ENCODE assay signal across 9 mouse cellular contexts in the genomic region with DNA sequence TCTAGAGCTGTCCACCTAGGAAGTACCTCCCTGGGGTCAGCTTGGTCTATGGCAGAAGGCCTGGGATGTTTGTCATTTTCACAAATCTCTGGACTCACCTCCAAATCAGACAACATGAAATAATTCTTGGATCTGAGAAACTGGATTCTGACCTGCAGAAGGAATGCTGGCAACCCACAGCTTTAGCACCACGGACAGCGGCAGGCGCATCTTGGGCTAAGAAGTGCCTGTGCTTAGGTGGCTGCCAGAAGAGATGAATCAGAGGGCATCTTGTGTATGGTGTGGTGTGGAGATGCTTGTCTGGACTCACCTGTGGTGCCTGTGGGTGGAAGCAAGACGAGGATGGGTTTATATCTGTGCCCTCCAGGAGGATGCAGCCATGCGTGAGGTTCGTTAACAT. TPM values are rescaled to one million over a fixed set of nuclear protein-coding genes. Genes with fewer than 3 reads are reported as not detected.
A peak's percentile ranks its signal among the peaks of the same experiment; 100 is the strongest.
DNase-seq lines count a peak whose midpoint lies in the region; TF ChIP-seq lines count a peak whose summit lies in the region.
"Had no signal": no experiment of that assay in that cellular context is flagged by ENCODE, and none has a peak within 500 bp of the region (broad histone marks: within the 10 kb centered on the region; RNA-seq: fewer than 3 reads in every experiment).

No protein-coding gene starts in this region.

- no peak overlapping the region for H3K4me3 ChIP-seq in lung, adult 2 months (replicated peaks; ENCODE audit: extremely low read depth, low read depth, low read length)
- H3K4me3 ChIP-seq in myocyte: no peak overlapping the region

- H3K79me2 ChIP-seq in myocyte (ENCODE audit: control insufficient read depth, insufficient read depth): no peaks in the 10 kb centered on the region

- peaks cover 17% of the 10 kb centered on the region for H3K27me3 ChIP-seq in myocyte (ENCODE audit: control insufficient read depth, insufficient read depth, insufficient read length)

- WGBS in lung, adult 2 months: 42% methylated on average over 6 of the region's 6 CpGs

- no peak overlapping the region for H3K4me2 ChIP-seq in myocyte (ENCODE audit: low read depth)

- no peaks in the 10 kb centered on the region for H3K36me3 ChIP-seq in myocyte (ENCODE audit: control insufficient read depth, insufficient read depth)

- H3K4me1 ChIP-seq in lung, adult 2 months (ENCODE audit: control insufficient read depth, insufficient read depth, low read length): no peaks in the 10 kb centered on the region

- no peak for TF ChIP-seq CTCF in lung, adult 2 months (IDR thresholded peaks at IDR 0.05; ENCODE audit: insufficient read depth, low read length)

- peak; percentile 9 for DNase-seq in lung, adult 2 months
- no peak for DNase-seq in lung, adult 18-20 months
- DNase-seq in adrenal gland, adult (ENCODE audit: inconsistent age in 2 of 2, low spot score in 1 of 2): peak; percentile 54 to 82
- DNase-seq in heart, postnatal 14 days: peak; percentile 59 to 73
- no peak for DNase-seq in natural killer cell, adult 2 months (ENCODE audit: low spot score in 2 of 2)
- no peak for DNase-seq in spleen, postnatal 36 days (ENCODE audit: low spot score in 2 of 2)
- no peak for DNase-seq in spleen, postnatal 14 days (ENCODE audit: low spot score in 2 of 2)

- intact Hi-C loops in heart, postnatal 14 days (cut with DNase I): no loop called here

- TF ChIP-seq POLR2A in lung, adult 2 months (IDR thresholded peaks at IDR 0.05; ENCODE audit: borderline replicate concordance, extremely low read depth, low read depth, low read length): no peak
- no peak for TF ChIP-seq POLR2A in myocyte (IDR thresholded peaks at IDR 0.05; ENCODE audit: insufficient read length, low read depth)

- H3ac ChIP-seq in myocyte (ENCODE audit: control insufficient read depth, insufficient read length): no peak overlapping the region

TF ChIP-seq in myocyte, 11 proteins besides CTCF, POLR2A, EP300 and RAD21:
- TF ChIP-seq MYOG (IDR thresholded peaks at IDR 0.05; ENCODE audit: control insufficient read depth in 1 of 3, insufficient read depth in 1 of 3, insufficient read length in 2 of 3, low read depth in 2 of 3) (no peak), TCF3 (IDR thresholded peaks at IDR 0.05; ENCODE audit: insufficient read length, low read depth) (no peak), REST (IDR thresholded peaks at IDR 0.05; ENCODE audit: insufficient read depth, insufficient read length) (peak; percentile 95)

RNA-seq across cellular contexts. Expression of a gene that starts 8.5 kb away (rescaled TPM):
- 0.10 and 0.12 TPM in 2 replicates for polyA plus RNA-seq in lung, adult 2 months (2012; rRNA removed)
- total RNA-seq in heart, postnatal 14 days (2021): not detected
- not detected for polyA plus RNA-seq in myocyte (2012; fragmentation: generic; extraction: Trizol)
- polyA plus RNA-seq: large intestine, adult 2 months had no signal

RNA-seq across cellular contexts. Expression of a gene that starts 59.3 kb away (rescaled TPM):
- 58.3 and 67.0 TPM in 2 replicates for polyA plus RNA-seq in lung, adult 2 months (2012; rRNA removed)
- total RNA-seq in heart, postnatal 14 days (2021): 10 to 100 TPM; 29.6 to 32.7 TPM
- polyA plus RNA-seq in myocyte (2012; fragmentation: generic; extraction: Trizol): 33.7 TPM

Comparison
In these comparisons a context has a peak if more than half of its experiments do, and no peak if none do; other contexts are left out.
1. DNase-seq: peak in lung, adult 2 months (single experiment), adrenal gland, adult (2 of 2) and heart, postnatal 14 days (2 of 2); none in lung, adult 18-20 months (0 of 2), natural killer cell, adult 2 months (0 of 2), spleen, postnatal 36 days (0 of 2) and spleen, postnatal 14 days (0 of 2).